Mouse (Mus musculus): ENCODE results near the gene Katnbl1.

DNA sequence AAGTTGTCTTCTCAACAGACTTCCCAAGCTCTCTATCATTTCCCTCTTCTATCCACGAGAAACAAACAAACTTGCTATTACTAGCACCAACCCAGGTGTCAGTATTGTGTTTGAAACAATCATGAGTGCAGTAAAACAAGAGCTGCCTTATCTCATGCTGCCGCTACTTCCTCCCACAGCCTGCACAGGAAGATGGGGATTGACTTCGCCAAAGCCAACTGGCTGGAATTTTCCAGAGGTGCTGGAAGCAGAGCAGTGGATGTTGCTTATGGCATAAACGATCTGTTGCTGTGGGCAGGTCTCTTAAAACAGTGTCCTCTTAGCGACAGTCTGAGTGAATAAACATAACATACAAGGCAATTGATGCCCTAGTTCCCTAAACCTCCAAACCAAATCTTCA, 4.4 kb upstream of the Katnbl1 start:
- TF ChIP-seq CTCF (IDR thresholded peaks at IDR 0.05; ENCODE audit: control insufficient read depth, insufficient read depth, insufficient replicate concordance, low read depth, low read length): no peak
- TF ChIP-seq POLR2A (IDR thresholded peaks at IDR 0.05; ENCODE audit: control insufficient read depth, low read depth, low read length): no peak
